Mouse (Mus musculus) mouse embryonic stem cell (cell line): ENCODE data around the gene Mnd1.

Experiments used
- in situ Hi-C, 2 experiments: fragments of 300-500 bp; cut with MboI; formaldehyde crosslinking; loops; 1 replicate in 1 of 2; 3 replicates in 1 of 2; pipeline ENCODE4 v1.14.3; 2019 to 2020; ENCODE audit warnings: low sequenced_read_pairs in 2 of 2, low pct_unique_long_range_greater_than_20kb in 1 of 2, mixed read lengths in 1 of 2; ENCODE audit not compliant: unreplicated experiment in 1 of 2

Mnd1 gene

DNA sequence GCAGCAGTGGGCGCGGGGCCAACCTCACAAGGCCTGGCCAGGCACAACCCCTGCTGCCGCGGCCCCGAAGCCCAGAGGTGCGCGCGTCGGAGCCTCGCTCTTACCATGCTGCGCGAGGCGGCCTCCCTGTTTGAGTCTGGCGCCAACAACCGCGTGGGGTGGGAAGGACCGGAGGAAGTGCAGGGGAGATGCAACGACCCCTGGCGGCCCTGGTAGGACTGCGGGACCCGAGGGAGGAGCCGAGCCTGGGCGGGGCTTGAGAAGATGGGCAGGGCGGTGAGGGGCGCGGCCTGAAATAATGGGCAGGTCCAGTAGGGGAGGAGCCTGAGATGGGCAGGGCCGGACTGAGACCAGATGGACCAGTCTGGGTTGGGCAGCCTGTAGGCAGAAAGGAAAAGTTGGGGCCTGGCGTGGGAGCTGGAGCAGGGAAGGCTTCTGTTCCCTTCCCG is at the start of gene Mnd1:
Mnd1 (minus strand) TSS at position 229 of the 449 bp plus-strand sequence.
- in situ Hi-C loops, result no loop called here

DNA sequence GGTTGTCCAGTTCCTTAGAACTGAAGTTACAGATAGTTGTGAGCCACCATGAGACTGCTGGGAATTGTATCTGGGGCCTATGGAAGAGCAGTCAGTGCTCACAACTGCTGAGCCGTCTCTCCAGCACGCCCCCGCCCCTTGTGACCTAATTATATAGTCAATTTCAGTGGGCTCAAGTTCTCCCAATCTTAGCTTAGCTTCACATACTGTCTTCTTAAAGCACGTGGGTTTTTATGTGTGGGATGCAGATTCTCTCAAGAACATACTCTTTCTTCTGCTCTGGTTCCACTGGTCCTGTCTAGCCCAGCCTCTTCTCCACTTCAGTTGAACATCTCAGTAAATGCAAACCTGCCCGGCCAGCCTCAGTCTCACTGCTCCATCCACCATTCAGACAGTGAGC is 49.1 kb upstream of the Mnd1 start:
- in situ Hi-C loops, result no loop called here

DNA sequence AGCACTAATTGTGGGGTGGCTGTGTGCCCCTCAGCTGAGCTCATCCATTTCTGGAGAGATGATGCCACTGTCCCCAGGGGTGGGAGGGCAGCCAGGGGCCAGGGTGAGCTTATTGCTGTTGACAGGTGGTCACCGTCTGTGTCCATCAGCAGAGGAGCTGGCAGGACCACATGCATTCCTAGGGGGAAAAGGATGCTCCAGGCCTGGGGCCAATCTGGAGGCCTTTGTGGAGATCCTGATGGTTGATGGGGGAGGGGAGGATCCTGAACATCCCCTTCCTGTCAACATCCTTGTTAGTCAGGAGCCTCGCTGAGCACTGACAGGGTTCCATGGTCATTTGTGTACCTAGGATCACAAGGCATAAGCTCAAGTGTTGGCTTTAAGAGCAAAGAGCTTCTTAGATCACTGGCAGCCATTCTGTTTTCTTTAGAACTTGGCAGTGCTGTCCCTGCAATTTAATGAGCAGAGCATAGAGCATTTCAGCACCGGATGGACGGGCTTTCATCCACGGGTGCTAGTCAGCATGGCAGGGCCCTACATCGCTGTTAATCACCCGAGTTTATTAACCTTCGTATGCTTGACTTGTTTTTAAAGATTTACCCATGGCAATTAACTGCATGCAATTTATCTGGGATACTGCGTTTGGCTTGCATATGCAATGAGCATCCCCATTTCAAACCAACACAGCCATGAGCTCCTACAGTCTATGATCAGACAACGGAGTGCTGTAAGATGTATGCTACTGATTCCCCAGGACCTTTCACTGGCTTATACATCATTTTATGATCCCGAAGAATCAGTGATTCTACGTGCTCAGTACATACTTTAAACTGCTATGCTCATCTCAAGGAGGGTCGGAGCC is 45.2 kb upstream of the Mnd1 start:
- in situ Hi-C loops, result no loop called here

DNA sequence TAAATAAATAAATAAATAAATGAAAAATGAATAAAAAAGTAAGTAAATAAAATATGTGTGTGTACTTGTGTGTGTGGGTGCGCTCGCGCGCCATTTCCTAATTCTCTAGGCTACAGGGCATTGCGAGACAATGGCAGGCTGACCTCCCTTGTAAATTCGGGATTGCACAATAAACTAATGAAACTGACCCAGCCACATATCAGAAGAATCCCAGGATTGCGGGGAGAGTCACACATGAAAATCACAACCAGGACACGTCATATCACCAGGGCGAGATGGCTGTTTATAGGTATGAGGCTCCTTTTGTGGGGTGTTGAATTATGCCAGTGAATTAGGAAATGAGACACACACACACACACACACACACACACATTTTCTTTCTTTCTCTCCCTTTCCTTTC is 43.9 kb upstream of the Mnd1 start:
- in situ Hi-C loops, result loop anchor here in 1 of 2 experiments (25.0 kb wide), 1 partner anchor 338 kb away; no protein-coding TSS in a partner anchor

DNA sequence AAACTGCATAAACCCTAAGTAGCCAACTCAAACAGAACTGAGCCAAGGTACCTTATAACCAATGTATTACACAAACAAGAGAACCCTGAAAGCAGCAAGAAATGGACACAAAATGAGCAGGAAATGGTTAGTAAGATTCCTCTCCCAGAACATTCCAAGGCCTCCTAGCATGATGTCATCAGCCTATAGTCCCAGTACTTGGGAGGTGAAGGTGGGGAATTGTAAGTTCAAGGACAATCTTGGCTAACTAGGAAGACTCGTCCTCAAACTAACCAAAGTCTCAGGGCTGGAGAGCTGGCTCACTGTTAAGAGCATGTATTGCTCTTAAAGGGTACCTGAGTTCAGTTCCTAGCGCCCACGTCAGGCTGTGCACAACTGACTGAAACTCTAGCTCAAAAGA is 42.6 kb upstream of the Mnd1 start:
- in situ Hi-C loops, result loop anchor here in 1 of 2 experiments (25.0 kb wide), 1 partner anchor 339 kb away; no protein-coding TSS in a partner anchor

DNA sequence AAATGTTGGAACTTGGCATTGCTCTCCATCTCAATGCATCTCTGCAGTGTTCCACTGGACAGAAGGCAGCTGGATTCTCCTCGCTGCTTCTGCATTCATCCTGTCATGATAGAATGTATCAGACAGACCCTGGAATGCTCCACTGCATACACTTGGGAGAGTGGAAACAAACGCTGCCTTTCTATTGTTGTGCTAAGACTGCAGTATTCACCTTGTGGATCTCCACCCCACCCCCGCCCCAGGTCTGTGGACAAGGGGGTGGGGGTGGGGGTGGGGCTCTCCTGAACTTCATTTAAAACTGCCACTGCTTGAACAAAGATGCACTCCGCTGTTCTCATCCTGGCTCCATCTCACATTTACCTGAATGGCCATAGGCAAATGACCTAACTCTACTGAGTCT is 38.3 kb upstream of the Mnd1 start:
- in situ Hi-C loops, result loop anchor here in 1 of 2 experiments (25.0 kb wide), 1 partner anchor 343 kb away; no protein-coding TSS in a partner anchor

DNA sequence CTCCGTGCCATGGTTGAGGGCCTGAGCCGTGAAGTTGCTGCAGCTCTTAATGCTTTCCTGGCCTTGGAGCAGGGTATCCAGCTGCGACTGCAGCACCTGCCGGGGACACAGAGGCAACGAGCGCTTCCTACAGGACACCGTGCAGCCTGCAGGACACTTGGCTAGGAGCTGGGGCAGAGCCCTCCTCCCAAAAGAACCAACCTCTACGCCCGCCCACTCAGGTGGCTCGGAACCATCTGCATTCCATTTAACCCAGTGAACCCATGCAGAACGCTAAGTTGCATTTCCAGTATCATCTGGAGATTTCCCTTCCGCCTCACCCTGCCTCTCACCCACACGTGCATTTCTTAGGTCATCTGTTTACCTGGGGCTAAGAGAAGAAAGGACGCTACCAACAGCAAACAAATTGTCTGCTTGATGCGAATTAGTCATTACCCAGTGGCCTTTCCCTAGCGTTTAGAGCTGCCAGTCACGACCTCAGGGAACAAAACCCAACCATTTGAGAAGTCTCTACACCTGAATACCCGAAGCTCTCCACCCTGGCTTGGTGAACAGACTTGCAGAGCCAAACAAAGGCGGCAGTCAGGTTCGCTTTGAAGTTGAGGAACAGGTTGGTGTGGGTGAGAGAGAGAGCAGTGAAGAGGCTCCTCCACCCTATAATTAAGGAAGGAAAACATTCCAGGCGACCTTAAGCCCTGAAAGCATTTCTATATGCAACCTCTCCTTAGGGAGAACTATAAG is 35.7 kb upstream of the Mnd1 start:
- in situ Hi-C loops, result loop anchor here in 1 of 2 experiments (25.0 kb wide), 1 partner anchor 346 kb away; no protein-coding TSS in a partner anchor

DNA sequence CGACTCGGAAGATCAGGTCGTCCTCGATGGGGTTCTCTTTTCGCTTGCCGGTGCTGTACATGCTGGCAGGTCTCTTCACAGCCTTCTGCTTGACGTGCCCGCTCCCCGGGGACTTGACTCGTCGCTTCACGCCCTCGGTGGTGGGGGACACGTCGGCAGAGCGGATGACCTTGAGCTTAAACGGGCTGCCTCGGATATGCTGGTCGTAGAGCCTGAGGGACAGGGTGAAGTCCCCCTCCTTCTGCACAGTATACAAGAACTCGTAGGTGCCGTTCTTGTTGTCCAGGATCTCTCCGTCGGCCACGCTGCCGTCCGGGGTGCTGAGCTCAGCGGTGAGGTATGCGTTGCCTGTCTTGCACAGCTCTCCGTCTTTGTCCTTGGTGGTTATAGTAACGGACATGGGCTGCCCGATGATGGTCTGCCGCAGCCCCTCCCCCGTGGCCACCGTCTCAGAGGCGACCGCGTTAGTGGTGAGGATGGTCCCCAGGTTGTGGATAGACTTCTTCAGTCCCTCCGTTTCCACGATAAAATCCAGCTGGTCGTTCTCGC is 35.0 kb upstream of the Mnd1 start:
- in situ Hi-C loops, result loop anchor here in 1 of 2 experiments (25.0 kb wide), 1 partner anchor 347 kb away; no protein-coding TSS in a partner anchor

DNA sequence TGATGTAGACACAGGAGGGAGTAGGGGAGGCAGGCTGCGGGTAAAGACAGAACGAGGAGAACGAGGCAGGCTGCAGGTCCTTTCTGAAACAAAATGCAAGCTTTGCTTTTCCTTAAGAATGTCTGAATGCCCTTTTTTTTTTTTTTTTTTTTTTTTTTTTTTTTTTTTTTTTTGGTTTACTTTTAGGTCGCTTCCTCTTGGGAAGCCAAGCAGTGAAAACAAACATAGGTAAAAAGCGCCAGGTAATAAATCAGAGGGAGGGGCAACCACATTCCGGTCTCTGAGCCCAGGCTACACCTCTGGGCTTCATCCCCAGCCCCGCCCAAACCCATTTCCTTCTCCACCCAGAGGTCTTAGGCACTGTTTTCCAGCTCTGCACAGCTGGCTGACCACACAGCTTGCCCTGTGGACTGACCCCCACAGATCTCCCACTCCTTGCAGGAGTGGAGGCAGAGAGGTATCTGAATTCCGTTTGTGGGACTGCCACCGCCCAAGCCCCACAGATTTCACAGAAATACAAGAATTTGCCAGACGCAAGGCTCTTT is 34.1 kb upstream of the Mnd1 start:
- in situ Hi-C loops, result loop anchor here in 1 of 2 experiments (25.0 kb wide), 1 partner anchor 348 kb away; no protein-coding TSS in a partner anchor

DNA sequence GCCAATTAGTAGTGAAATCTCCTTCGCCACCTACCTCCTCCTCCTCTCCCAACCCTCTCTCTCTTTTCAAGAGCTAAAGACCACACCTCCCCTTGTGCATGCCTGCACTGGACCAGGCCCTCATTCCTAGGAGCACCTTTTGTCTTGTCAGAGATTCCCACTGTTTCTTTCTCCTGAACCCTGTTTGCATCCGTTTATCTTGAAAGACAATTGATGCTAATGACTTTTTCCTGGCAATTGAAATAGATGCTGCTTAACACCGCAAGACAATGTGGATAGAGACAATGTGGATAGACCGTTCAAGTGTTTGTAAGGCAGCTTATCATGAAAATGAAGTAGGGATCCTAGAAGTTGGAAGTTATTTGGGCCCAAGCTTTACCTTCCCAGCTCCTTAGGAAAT is 26.1 kb upstream of the Mnd1 start:
- in situ Hi-C loops, result loop anchor here in 1 of 2 experiments (25.0 kb wide), 1 partner anchor 356 kb away; no protein-coding TSS in a partner anchor

DNA sequence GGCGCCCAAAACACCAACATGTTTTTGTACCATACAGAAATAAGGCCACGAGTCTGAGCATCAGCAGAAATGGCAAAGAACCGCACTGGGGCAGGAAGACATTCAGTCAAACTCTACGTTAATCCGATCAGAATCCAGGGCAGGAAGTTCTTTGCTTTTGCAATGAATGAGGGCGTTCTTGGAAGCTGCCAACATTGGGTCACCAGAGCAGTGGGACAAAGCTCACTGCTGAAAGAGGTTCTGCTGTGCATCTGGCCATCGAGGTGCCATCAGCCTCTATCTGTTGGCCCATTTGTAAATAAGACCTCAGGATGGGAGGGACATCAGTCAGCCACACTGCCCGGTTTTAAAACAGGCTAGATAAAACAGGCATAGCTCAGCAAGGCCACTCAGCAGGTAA is 25.5 kb upstream of the Mnd1 start:
- in situ Hi-C loops, result loop anchor here in 1 of 2 experiments (25.0 kb wide), 1 partner anchor 356 kb away; no protein-coding TSS in a partner anchor

DNA sequence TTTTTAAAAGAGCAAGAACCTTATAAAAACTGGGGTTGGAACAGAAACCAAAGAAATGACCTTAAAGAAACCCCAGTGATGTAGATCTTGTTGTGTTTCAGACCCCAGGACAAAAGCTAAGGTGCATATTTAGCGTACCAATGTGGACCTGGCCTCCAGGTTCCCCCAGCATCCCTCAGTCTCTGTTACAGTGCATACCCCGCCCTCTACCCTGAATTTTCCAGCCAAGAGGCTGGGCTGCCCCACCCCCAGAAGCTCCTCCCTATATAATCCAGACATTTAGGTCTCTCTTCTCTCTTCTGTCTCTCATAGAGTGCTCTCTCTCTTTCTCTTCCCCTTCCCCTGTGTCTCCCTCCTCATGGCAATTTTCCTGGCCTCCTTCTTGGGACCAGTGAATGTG is 24.7 kb upstream of the Mnd1 start:
- in situ Hi-C loops, result loop anchor here in 1 of 2 experiments (25.0 kb wide), 1 partner anchor 357 kb away; no protein-coding TSS in a partner anchor

DNA sequence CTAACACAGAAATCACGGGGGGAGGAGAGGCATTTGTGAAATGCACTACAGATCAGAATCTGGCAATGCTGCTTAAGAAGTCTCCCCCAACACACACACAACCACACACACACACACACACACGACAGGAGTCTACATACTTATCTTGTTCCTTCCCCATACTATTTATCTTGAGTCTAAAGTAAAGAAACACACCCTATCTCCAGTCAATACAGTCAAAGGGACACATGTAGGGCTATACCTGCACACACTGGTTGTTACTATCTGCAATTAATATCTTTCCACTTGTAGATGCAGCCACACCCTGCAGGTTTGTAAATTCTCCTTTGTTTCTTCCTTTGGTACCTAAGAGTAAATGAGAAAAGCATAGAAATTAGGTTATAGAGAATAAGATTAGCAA is 22.2 kb upstream of the Mnd1 start:
- in situ Hi-C loops, result loop anchor here (5.0 to 25.0 kb wide), 3 partner anchors 124 to 359 kb away; no protein-coding TSS in a partner anchor

DNA sequence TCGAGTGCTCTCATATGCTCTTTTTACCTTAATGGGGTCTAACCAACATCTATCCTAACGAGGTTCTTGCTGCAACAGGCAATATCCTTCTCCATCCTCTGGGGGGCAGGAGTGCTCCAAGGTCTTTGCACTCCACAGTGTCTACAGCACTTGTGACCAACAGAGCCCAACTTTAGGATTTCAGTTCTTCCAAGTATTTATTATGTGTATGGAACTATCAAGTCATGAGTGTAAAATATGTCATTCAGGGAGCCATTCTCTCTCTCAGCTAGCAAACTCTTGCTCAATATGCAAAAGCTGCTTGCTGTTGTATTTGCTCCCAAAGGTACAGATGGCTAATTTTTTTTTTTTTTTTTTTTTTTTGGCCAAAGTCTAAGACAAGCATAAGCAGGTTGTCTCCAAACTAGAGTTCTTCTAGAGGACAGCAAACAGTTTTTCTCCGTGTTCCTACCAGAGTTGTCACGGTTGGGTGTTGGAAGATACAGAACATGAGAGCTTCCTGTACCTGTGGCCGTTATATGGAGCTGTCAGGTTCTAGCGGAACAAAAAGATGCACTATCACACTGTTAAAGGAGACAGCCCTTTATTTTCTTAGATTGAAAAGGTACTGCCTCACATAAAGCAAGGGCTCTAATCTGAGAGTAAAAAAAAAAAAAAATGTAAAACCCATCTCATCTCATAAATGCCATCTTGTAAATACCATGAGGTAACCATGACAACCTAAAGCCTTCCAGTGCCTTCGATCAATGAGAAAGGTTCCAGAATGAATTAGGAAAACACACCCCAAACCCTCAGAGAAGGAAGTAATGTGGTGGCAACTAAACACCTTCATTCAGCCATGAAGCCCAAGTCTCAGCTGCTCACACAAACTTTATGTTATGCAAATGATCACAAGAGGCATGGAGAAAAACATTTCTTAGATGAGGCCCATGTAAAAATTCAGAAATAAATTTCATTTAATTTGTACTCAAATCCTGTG is 20.0 kb upstream of the Mnd1 start:
- in situ Hi-C loops, result loop anchor here (5.0 to 25.0 kb wide), 3 partner anchors 127 to 362 kb away; no protein-coding TSS in a partner anchor

DNA sequence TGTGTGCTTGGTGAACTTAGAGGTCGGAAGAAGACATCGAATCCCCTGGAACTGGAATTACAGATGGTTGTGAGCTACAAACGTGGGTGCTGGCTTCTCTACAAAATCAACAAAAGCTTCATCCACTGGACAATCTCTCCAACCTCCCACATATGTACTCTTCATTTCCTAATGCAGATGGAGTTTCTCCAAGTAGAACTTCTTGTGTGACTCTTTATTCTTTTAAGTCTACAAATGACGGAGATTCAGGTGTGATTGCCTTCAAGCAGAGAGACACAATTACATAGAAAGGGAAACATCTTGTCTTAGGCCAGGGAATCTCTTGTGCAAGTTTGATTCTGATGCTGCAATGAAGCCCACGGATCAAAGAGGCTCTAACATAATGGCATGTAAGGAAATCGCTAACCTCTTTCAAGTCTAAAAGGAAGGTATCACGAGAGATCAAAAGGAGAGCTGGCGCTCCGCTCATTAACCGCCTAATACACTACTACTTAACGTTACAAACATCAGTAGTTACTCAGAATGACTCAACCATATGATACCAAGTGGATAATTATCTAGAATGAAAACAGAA is 18.1 kb upstream of the Mnd1 start, which contains the start of gene Gm6525:
Gm6525 (plus strand) TSS at position 524 of the 574 bp plus-strand sequence.
- in situ Hi-C loops, result no loop called here

DNA sequence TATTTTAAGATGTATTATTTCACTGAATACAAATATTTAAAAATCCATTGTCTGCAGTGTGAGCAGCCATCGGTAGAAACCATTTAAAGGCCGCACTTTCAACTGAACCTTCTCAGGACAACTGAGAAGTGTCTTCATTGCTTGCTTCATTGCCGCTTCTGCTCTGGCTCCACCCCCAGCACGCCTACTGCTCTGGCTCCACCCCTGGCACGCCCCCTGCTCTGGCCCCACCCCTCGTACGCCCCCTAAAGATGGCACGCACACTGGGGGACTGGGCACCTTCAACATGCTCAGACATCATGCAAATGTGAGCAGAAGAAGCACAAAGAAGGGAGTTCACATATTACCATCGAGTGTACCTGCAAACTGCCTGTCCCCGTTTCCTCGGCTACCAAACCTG is 16.8 kb upstream of the Mnd1 start:
- in situ Hi-C loops, result no loop called here
